Mouse (Mus musculus): ENCODE data around the gene Ccl26.

- TF ChIP-seq CTCF (IDR thresholded peaks at IDR 0.05) (no peak), EP300 (IDR thresholded peaks at IDR 0.05; ENCODE audit: insufficient read depth, low read depth, low read length) (no peak)
Measured at GRCm38 (mm10) chr5:135557671-135558070, 5.7 kb downstream of the Ccl26 start.

Measured in heart, adult 2 months (tissue).